Mouse (Mus musculus) testis, adult 2 months (tissue): ENCODE results near the gene Rad18.
A peak's percentile ranks its signal among the peaks of the same experiment; 100 is the strongest.

Source experiments
- CTCF ChIP-seq: fragments of 200-500 bp; IDR thresholded peaks from 2 replicates; pipeline ENCODE4 v1.5.1; 2012; ENCODE audit warnings: low read depth, mild to moderate bottlenecking, inconsistent platforms, low read length, moderate library complexity; ENCODE audit not compliant: control insufficient read depth, insufficient read depth, insufficient replicate concordance
- POLR2A ChIP-seq: fragments of 200-500 bp; IDR thresholded peaks from 2 replicates; pipeline ENCODE4 v1.6.1; 2012; ENCODE audit warnings: low read depth, mild to moderate bottlenecking, inconsistent platforms, low read length, moderate library complexity; ENCODE audit not compliant: control insufficient read depth

DNA sequence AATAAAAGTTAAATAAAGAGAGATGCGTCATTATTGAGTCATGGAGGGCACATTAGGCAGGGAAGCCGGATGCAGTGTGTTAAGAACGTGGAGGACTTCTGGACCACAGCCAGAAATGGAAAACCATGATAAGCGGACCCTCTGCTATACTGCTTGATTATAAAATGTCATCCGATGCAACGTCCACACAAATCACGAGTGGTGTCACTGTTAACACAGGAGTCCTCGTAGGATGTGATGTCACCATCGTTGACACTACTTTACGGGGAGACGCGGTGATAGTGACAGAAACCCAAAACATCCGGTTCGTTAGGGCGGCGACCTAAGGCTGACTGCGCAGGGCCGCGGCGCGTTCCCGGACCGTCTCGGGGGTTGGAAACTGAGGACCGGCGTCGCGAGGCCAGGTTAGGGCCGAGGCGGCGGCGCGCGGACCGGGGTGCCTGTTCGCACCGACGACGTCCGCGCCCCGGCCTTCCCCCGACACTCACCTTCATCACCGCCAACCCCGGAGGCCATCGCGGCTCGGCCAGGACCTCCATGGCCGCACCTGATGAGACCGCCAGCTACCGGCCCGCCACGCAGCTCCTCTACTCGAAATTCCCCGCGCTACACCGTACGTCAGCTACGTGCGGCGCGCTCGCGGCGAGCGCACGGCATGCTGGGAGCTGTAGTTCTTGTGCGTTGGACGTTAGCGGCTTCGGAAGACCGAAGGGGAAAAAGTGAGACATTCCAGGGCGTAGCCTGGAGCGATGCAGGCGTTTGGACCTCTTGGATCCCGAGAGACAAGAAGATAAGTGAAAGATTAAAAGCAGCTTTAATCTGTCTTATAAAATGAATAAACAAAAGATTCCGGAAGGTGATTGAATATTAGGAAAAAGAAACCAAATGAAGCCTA lies at the start of gene Rad18:
- TF ChIP-seq CTCF (no peak), POLR2A (peak; percentile 94)
